Mouse (Mus musculus): Measurements from ENCODE around the gene Cachd1.

Cachd1 gene

GRCm38 (mm10) chr4:100922816-100923554 lies 146.5 kb downstream of the Cachd1 start:
- in situ Hi-C loops (cut with MboI), result no loop called here

- in situ Hi-C loops (cut with MboI), result no loop called here
These were observed 147.1 kb downstream of the Cachd1 start for GRCm38 (mm10) chr4:100923598-100923997.

DNA sequence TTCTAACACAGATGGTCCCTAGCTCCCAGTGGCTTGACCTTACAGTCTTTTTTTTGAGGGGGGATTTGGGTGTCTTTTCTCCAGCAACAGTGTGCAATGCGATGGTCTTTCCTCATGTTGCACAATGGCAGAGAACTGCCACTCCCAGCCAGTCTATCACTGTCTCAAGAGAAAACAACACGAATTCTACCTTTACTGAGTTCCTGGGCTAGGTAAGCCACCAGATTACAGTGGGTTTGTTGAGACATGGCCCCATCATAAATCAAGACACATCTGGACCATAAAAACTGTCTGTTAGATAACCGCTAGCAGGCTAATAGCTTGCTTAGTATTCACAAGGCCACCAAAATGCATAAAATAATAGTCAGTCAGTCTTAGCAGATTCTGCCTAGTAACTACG lies 147.8 kb downstream of the Cachd1 start:
- in situ Hi-C loops (cut with MboI), result no loop called here

DNA sequence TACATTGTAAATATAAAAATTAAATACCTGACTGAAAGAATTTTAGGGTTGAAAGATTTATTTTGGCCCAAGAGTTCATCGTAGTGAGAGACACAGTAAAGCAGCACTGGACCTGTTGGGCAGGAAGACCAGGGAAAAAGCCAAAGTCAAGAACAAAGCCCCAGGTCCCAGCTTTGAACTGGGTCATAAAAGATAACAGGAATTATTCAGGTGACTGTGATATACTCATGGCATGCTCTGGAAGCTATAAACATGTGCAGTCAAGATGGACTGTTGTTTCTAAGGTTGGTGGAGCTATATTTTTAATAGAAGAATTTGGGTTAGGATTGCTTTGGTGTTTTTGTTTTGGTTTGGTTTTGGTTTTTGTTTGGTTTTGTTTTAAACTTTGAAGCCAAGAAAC lies 148.7 kb downstream of the Cachd1 start:
- in situ Hi-C loops (cut with MboI), result no loop called here

GRCm38 (mm10) chr4:100926608-100927007 lies 150.1 kb downstream of the Cachd1 start:
- in situ Hi-C loops (cut with MboI), result no loop called here

DNA sequence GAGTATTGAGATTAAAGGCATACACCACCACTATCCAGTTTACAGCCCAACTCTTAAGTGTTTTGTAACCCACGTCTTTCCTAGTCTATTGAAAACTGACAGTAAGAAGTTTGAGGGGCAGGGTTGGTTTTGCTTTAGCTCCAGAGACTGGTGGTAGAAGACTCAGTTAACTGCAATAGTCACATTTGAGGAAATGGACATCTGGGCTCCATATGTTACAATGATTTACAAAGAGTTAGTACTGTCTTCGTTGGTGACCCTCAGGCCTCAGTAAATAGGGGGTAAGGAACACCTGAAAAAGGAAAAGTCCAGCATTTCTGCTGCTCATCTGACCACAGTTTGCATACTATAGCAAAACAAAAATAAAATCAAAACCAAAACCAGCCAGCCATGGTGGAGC lies 150.6 kb downstream of the Cachd1 start:
- in situ Hi-C loops (cut with MboI), result no loop called here

DNA sequence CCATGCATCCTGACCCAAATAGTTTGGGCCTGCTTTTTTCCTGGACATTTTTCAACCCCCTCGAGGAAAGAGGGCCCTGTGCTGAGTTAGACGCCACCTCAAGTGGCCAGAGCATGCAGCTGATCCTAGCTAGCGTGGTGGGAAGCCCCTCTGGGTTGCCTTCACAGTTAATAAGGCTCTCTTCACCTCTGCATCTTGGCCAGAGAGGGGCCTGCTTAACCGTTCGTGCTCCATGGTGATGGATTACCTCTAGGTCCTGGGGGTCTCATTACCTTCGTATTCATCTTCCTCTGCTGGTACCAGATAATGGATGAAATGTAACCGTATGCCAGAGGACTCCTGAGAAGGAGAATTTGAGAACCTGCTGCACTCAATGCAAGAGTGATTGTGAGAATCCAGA lies 167.2 kb downstream of the Cachd1 start:
- in situ Hi-C loops (cut with MboI), result no loop called here

- in situ Hi-C loops (cut with MboI), result no loop called here
These were observed 167.8 kb downstream of the Cachd1 start for GRCm38 (mm10) chr4:100944276-100944675.

- in situ Hi-C loops (cut with MboI), result no loop called here
These were observed 168.9 kb downstream of the Cachd1 start for GRCm38 (mm10) chr4:100945171-100945899.

DNA sequence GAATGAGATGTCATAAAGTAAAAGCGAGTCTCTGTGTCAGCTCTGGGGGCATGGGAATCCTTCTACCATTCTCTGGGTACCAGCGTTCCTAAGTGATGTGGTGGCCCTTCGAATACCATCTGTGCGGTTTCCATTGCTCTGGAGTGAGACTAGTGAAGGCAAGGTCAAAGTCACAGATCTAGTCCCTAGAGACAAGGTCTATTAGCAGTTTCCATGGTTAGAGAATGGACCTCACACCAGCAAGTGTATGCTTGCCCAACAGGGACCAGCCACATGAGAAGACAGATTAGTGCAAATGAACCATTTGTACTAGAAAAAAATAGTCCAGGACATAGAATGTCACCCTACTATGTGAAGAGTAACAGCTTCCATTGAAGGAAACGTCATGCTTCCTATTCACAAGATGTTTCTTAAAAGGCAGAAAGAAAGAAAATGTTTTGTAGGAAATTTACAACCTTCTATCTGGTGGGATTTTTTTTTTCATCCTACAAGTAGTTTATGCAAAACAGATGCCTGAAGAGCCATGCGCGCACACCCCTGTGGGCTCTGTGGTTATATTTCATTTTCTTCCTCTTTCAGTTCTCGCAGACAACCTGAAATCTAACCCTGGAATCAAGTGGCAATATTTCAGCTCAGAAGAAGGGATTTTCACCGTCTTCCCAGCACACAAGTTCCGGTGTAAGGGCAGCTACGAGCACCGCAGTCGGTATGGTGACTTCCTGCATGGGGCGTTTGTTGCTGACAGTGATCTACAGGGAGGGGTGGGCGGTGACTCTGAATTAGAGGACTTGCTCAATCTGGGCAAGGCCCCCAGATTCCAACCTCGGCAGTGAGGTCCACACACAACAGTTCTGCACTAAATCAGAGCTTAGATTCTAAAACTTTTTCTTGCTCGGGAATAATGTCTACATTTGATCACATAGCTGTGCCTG lies 172.3 kb downstream of the Cachd1 start:
- in situ Hi-C loops (cut with MboI), result no loop called here

DNA sequence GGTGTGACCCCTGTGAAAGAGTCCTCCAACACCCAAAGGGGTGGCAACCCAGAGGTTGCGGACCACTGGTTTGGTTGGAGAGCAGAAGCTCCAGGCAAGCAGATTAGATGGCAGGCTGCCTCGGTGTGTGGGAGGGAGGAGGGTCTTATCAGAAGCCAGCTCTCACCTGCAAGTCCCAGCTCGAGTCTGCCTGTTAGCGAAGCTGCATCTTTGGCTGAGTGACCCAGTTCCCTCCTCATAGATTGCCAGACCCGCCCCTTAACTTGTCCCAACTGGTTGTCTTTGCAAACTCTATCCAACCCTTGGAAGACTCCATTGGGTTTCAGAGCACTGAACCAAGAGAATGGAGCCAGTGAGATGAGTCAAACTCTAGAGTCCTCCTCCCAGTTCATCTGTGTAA lies 173.8 kb downstream of the Cachd1 start:
- in situ Hi-C loops (cut with MboI), result no loop called here

- in situ Hi-C loops (cut with MboI), result no loop called here
These were observed 175.4 kb downstream of the Cachd1 start for GRCm38 (mm10) chr4:100951876-100952275.

DNA sequence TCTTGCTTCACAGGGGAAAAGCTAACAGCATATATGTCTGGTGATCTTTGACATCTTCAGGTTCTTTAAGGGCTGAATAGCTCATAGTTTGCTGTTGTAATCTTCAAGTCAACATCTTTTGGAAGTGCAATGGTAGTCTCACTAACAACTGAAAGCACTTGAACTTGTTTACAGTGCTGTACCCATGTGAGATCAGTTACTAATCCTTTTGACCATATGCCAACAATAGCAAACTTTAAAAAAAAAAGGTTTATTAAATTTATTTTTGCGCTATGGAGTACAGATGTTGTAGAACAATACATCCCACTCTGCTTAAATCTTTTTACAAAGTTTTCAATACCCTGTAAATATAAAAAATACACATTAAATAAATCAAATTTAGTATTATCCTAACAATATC lies 186.9 kb downstream of the Cachd1 start:
- in situ Hi-C loops (cut with MboI), result no loop called here

- in situ Hi-C loops (cut with MboI), result no loop called here
These were observed 187.3 kb downstream of the Cachd1 start for GRCm38 (mm10) chr4:100963796-100964195.

DNA sequence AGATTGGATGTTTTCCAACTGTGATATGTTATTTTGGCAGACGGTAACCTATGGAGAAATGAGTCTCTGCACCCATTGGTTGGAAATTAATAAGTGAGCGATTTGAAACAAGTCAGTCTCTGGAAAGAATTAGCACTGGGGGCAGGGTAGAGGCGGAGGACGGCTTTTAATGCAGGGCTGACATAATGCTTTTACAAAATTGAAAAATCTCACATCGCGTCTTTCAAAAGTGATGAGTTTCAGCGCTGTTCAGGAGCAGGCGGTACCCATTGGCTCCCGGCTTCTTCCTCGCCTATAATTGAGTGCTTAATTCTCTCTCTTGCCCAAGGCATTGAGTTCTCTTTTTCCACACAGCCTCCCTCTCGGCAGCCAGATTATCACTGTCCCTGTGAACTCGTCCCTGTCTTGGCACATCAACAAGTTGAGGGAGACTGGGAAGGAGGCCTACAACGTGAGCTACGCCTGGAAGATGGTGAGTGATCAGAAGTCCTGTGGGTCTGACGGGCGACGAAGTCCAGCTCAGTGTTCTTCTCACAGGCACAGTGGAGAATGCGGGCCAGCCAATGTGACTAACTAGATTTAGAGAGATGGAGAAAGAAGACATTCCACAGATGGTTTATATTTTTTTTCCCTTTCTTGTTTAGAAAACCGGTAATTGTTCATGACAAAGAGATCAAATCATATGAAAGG lies 191.4 kb downstream of the Cachd1 start:
- in situ Hi-C loops (cut with MboI), result no loop called here

DNA sequence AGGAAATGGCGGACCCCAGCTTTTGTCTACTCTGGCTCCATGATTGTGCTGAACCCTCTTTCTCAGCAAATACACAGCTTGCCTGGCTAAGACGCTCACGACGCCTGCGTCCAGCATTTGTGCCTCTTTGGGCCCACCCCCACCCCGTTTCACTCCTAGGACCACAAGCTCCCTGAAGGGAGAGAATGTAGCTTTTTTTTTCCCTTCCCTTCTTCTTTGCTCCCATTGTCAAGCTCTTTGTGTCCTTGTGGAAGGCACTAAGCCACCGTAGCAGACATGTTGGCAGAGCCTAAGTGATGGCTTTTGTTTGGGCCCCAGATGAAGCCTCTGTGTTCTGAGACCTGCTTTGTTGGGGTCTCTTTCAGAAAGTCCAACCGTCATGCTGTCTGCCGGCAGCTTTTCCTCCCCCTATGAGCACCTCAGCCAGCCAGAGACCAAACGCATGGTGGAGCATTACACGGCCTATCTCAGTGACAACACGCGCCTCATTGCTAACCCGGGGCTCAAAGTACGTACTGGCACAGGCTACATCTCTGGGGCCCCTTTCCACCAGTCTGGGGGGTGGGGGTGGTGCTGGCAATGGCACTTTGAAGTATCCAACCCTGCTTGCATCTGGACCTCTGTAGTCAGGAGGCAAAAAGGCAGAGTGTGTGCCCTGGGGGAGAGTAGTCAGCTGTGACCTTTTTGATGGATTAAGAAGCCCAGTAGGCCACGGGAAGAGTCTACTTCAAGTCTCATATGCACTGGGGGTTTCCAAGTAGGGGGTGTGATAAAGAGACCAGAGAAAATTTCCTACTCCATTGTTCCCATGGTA lies 197.4 kb downstream of the Cachd1 start:
- in situ Hi-C loops (cut with MboI), result no loop called here

GRCm38 (mm10) chr4:100974455-100975035 lies 198.1 kb downstream of the Cachd1 start:
- in situ Hi-C loops (cut with MboI), result no loop called here

- in situ Hi-C loops (cut with MboI), result no loop called here
These were observed 201.0 kb downstream of the Cachd1 start for GRCm38 (mm10) chr4:100977522-100977921.

GRCm38 (mm10) chr4:100987187-100987586 lies 210.7 kb downstream of the Cachd1 start:
- in situ Hi-C loops (cut with MboI), result no loop called here

DNA sequence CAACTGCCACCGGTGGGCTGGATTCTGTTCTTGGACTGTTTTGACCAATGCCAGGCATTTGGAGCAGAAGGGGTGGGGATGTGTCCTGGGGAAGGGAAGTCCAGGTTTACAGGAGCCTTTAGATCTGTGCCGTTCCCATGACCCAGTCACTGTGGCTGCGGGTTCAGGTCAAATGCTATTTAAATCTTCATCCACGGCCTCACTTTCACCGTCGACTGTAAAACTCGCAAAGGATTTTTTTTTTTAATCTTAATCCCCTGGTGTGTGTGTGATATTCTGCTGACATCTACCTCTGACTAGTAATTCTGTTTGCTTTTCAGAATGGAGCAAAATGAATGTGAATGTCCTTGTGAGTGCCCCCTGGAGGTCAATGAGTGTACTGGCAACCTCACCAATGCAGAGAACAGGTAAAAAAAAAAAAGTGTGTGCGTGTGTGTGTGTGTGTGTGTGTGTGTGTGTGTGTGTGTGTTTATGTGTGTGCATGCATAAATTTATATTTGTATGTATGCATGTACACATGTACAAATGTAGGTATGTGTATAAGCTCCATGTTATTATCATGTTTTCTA lies 211.8 kb downstream of the Cachd1 start:
- in situ Hi-C loops (cut with MboI), result no loop called here
